Mouse (Mus musculus): ENCODE measurements around the gene Zyg11a. TPM values are rescaled to one million over a fixed set of nuclear protein-coding genes. Genes with fewer than 3 reads are reported as not detected.

The Zyg11a gene
- total and polyA plus RNA-seq, 2 experiments from 2014 or later: not detected

DNA sequence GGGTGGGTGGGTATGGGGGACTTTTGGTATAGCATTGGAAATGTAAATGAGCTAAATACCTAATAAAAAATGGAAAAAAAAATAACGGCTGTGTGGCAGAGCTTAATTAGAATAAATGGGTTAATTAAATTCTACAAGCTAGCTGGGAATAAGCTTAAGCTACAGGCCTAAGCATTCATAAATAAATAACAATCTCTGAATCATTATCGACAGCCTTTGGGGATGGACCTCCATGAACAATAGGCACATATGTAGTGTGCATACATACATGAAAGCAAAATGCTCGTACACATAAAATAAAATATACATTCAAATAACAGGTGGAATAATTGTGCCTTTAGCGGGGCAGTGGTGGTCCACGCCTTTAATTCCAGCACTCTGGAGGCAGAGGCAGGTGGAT is 4.7 kb upstream of the Zyg11a start:
- no peak for TF ChIP-seq CTCF (IDR thresholded peaks at IDR 0.05; ENCODE audit: low read depth)
- DNase-seq (no peak), ATAC-seq (no peak)
- H3K4me3 ChIP-seq (ENCODE audit: low read depth, low read length): no peak overlapping the region
- no peak overlapping the region for H3K4me2 ChIP-seq (ENCODE audit: low read depth)
- no peak overlapping the region for H3K27ac ChIP-seq (ENCODE audit: low read depth, low read length)
- no peaks in the 10 kb centered on the region for H3K4me1 ChIP-seq (ENCODE audit: insufficient read depth)
- no peaks in the 10 kb centered on the region for H3K36me3 ChIP-seq (ENCODE audit: insufficient read depth)
- 73% methylated on average over 5 of the region's 5 CpGs for WGBS
- H3K9me3 ChIP-seq (ENCODE audit: low read length): no peaks in the 10 kb centered on the region
- H3K9ac ChIP-seq: no peak overlapping the region
- peaks cover 16% of the 10 kb centered on the region; the same call in 1 of the 2 replicates for H3K27me3 ChIP-seq (ENCODE audit: insufficient read depth, low read length)

GRCm38 (mm10) chr4:108219019-108219418 is 1.2 kb upstream of the Zyg11a start:
- no peaks in the 10 kb centered on the region for H3K4me1 ChIP-seq (ENCODE audit: insufficient read depth)
- no peaks in the 10 kb centered on the region for H3K36me3 ChIP-seq (ENCODE audit: insufficient read depth)
- no peak for TF ChIP-seq CTCF (IDR thresholded peaks at IDR 0.05; ENCODE audit: low read depth)
- H3K27ac ChIP-seq (ENCODE audit: low read depth, low read length): no peak overlapping the region
- DNase-seq: no peak
- ATAC-seq: no peak
- H3K9me3 ChIP-seq (ENCODE audit: low read length): no peaks in the 10 kb centered on the region
- H3K4me2 ChIP-seq (ENCODE audit: low read depth): no peak overlapping the region
- H3K9ac ChIP-seq: no peak overlapping the region
- WGBS: 12% methylated on average over 9 of the region's 9 CpGs
- peaks cover 26% of the 10 kb centered on the region; the same call in 1 of the 2 replicates for H3K27me3 ChIP-seq (ENCODE audit: insufficient read depth, low read length)
- H3K4me3 ChIP-seq (ENCODE audit: low read depth, low read length): no peak overlapping the region

DNA sequence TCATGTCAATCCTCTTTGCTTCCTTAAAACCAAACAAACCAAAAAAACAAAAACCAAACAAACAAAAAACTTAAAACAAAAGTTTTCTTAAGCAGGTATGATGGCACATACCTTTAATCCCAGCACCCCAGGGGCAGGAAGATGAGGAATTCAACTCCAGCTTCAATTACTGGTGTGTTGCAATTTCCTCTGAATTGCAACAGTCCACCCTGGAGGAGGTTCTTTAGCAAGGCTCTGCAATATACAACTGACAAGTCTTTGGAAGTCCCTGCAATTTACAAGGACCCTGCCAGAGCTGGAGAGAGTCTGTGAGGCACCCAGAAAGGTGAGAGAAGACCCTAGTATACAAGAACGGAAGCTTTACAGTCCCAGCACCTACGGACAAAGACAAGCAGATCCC is 4.8 kb downstream of the Zyg11a start:
- Histone ChIP-seq H3K4me1 (ENCODE audit: insufficient read depth) (no peaks in the 10 kb centered on the region), H3K36me3 (ENCODE audit: insufficient read depth) (no peaks in the 10 kb centered on the region), H3K9ac (no peak overlapping the region), H3K9me3 (ENCODE audit: low read length) (no peaks in the 10 kb centered on the region), H3K4me2 (ENCODE audit: low read depth) (no peak overlapping the region), H3K27ac (ENCODE audit: low read depth, low read length) (no peak overlapping the region), H3K4me3 (ENCODE audit: low read depth, low read length) (no peak overlapping the region), H3K27me3 (ENCODE audit: insufficient read depth, low read length) (peaks cover 13% of the 10 kb centered on the region; the same call in 1 of the 2 replicates)
- DNase-seq (no peak), ATAC-seq (no peak)
- TF ChIP-seq CTCF (IDR thresholded peaks at IDR 0.05; ENCODE audit: low read depth): no peak
- 93% methylated on average over 2 of the region's 2 CpGs for WGBS

- no peak overlapping the region for H3K4me3 ChIP-seq (ENCODE audit: low read depth, low read length)
- 91% methylated on average over 6 of the region's 6 CpGs for WGBS
These were observed 13.2 kb downstream of the Zyg11a start for GRCm38 (mm10) chr4:108204629-108205028.

DNA sequence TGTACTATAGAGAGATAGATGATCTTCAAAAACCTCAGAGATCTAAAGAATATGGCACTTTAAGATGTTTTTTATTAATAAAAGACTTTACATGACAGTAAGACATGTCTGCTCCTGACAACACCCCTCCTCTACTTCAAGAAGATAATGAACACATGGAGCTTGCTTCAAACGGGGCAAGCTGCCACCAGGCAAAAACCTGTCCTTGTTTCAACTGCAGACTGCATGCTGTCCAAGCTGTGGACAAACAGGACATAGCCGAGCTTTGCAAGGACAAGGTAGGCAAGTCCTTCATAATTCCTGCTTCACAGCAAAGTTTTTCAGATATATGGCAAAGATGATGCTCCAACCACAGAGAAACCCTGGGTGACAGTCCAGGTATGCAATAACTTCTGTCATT is 18.6 kb downstream of the Zyg11a start:
- H3K27me3 ChIP-seq (ENCODE audit: insufficient read depth, low read length): no peaks in the 10 kb centered on the region
- H3K27ac ChIP-seq (ENCODE audit: low read depth, low read length): no peak overlapping the region
- no peak overlapping the region for H3K4me3 ChIP-seq (ENCODE audit: low read depth, low read length)
- no peak for TF ChIP-seq CTCF (IDR thresholded peaks at IDR 0.05; ENCODE audit: low read depth)
- no peaks in the 10 kb centered on the region for H3K4me1 ChIP-seq (ENCODE audit: insufficient read depth)
- WGBS: 69% methylated on average over 2 of the region's 2 CpGs
- no peaks in the 10 kb centered on the region for H3K36me3 ChIP-seq (ENCODE audit: insufficient read depth)
- no peak overlapping the region for H3K4me2 ChIP-seq (ENCODE audit: low read depth)
- H3K9ac ChIP-seq: no peak overlapping the region
- no peak for ATAC-seq
- no peak for DNase-seq
- H3K9me3 ChIP-seq (ENCODE audit: low read length): no peaks in the 10 kb centered on the region

More at GRCm38 (mm10) chr4:108204629-108205028, 13.2 kb downstream of the Zyg11a start:
- Histone ChIP-seq H3K27me3 (ENCODE audit: insufficient read depth, low read length) (no peaks in the 10 kb centered on the region), H3K4me1 (ENCODE audit: insufficient read depth) (no peaks in the 10 kb centered on the region), H3K9ac (no peak overlapping the region), H3K4me2 (ENCODE audit: low read depth) (no peak overlapping the region), H3K36me3 (ENCODE audit: insufficient read depth) (no peaks in the 10 kb centered on the region), H3K27ac (ENCODE audit: low read depth, low read length) (no peak overlapping the region), H3K9me3 (ENCODE audit: low read length) (no peaks in the 10 kb centered on the region)
- no peak for TF ChIP-seq CTCF (IDR thresholded peaks at IDR 0.05; ENCODE audit: low read depth)
- ATAC-seq (no peak), DNase-seq (no peak)

DNA sequence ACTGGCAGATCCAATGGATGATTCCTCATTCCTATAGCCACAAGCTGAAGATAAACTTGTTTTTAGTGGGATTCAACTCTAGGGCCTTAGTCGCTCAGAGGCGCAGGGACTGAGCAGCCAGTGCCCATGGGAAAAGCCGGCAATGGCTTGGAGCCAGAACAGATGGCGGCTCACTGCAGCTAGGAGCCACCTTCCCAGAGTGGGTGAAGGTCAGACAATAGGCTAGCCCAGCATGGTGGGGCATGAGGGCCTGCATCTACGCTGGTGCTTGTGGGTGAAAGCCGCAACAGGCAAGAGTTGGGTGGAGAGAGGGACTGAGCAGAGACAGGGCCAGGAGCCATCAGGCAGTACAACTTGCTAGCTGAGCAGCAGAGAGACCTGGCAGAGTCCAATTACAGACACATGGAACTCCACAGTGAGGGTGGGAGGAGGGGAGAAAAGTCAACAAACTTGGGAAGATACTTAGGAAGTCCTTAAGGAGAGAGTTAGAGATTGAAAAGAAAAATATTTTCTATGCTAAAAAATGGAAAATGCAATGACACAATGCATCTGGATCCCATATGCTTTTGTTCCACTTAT is 21.5 kb downstream of the Zyg11a start:
- Histone ChIP-seq H3K4me3 (ENCODE audit: low read depth, low read length) (no peak overlapping the region), H3K9me3 (ENCODE audit: low read length) (no peaks in the 10 kb centered on the region), H3K9ac (no peak overlapping the region), H3K4me1 (ENCODE audit: insufficient read depth) (no peaks in the 10 kb centered on the region), H3K36me3 (ENCODE audit: insufficient read depth) (no peaks in the 10 kb centered on the region), H3K27ac (ENCODE audit: low read depth, low read length) (no peak overlapping the region), H3K27me3 (ENCODE audit: insufficient read depth, low read length) (no peaks in the 10 kb centered on the region), H3K4me2 (ENCODE audit: low read depth) (no peak overlapping the region)
- no peak for TF ChIP-seq CTCF (IDR thresholded peaks at IDR 0.05; ENCODE audit: low read depth)
- 57% methylated on average over 6 of the region's 6 CpGs for WGBS
- no peak for ATAC-seq
- DNase-seq: no peak

GRCm38 (mm10) chr4:108192821-108193323 is 25.0 kb downstream of the Zyg11a start:
- Histone ChIP-seq H3K4me2 (ENCODE audit: low read depth) (no peak overlapping the region), H3K4me3 (ENCODE audit: low read depth, low read length) (no peak overlapping the region), H3K36me3 (ENCODE audit: insufficient read depth) (no peaks in the 10 kb centered on the region), H3K9me3 (ENCODE audit: low read length) (no peaks in the 10 kb centered on the region), H3K27ac (ENCODE audit: low read depth, low read length) (no peak overlapping the region), H3K27me3 (ENCODE audit: insufficient read depth, low read length) (no peaks in the 10 kb centered on the region), H3K4me1 (ENCODE audit: insufficient read depth) (no peaks in the 10 kb centered on the region), H3K9ac (no peak overlapping the region)
- no peak for DNase-seq
- ATAC-seq: no peak
- no peak for TF ChIP-seq CTCF (IDR thresholded peaks at IDR 0.05; ENCODE audit: low read depth)
- 75% methylated on average over 2 of the region's 2 CpGs for WGBS

All from forebrain, postnatal 0 days (tissue).